Mouse (Mus musculus) ES-CJ7 (cell line): ENCODE measurements around the gene Chga.

Experiments
- DNase-seq: peaks from one replicate; pipeline ENCODE4 v3.0.0; 2011; ENCODE audit warnings: low read depth, low spot score

The Chga gene

DNA sequence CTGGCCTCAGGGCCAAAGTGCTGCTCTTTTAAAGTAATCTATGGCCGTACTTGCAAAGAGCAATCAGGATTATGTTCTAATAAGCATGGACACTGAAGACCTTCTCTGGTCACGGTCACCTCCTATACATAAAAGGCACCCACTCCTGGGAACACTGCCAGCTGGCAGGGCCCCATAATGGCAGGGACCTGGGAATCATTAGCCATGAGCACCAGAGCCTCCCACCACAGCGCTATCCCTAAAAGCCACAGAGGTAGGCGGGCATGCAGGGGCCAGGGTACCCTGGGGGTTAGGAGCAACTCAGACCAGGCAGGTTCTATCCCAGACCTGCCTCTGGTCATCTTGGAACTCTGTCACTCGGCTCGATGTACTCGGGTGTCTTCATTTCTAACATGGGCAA lies 45.0 kb downstream of the Chga start:
- DNase-seq: no peak

- no peak for DNase-seq
Measured at GRCm38 (mm10) chr12:102600345-102600744, 45.6 kb downstream of the Chga start.

- no peak for DNase-seq
Measured at GRCm38 (mm10) chr12:102601847-102602246, 47.1 kb downstream of the Chga start.

DNA sequence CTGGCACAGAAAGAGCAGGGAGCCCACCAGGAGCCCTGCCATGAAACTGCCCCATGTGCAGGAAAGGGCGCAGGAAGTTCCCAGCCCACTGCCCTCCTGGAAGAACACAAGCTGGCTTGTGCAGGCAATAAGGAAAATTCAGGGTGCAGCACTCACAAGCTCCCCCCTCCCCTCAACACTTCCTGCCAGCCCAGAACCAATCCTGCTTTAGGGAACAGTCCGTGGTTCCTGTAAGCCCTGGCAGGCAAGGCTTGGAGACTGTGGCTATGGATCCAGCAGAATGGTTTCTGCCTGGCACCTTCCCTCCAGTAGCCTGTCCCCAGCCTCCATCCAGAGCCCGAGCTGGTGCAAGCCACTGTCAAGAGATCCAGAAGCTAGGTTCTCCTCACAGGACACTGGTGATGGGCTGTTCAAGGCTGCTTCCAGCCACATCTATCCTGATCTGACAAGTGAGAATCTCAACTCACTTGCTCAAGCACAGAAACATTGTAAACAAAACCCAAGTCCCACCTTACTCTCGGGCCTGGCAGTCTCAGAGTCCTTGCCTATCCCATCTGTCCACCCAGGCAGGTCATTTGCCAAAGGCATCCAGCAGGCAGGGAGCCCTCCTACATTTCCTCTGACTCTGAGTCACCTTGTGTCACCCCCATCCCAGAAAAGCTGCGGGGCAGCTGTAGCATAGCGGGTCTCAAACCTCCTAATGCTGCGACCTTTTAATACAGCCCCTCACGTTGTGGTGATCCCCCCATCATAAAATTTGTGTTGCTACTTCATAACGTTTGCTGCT lies 47.7 kb downstream of the Chga start:
- no peak for DNase-seq

DNA sequence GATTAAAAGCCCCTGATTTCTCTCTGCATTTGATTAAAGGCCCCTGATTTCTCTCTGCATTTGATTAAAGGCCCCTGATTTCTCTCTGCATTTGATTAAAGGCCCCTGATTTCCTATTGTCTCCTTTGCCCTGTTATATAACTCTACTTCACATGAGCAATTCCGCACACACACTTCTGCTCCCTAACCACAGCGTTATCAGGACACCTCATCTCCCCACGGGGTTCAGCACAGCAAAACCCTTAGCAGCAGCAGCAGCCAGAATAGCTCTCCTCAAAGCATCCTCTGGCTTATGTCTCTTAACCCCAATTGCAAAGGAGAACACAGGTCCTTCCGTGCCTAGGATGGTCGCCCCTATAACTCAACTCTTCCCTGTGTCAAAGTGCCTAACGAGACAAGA lies 50.8 kb downstream of the Chga start:
- DNase-seq: no peak

DNA sequence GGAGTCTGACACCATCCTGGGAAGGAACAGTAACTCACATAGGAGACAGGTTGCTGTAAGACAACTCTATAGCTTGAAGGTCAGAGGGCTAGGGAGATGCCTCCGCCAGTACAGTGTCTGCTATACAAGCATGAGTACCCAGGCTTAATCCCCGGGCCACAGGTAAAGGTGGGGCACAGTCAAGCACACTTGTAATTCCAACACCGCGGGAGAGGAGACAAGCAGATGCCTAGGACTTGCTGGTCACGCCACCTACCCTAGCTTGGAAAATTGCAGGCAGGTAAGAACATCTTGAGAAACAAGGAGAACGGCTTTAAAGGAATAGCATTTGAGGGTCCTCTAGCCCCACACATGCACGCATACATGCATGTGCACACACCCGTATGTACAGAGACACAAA lies 52.3 kb downstream of the Chga start:
- peak; percentile 23 for DNase-seq

DNA sequence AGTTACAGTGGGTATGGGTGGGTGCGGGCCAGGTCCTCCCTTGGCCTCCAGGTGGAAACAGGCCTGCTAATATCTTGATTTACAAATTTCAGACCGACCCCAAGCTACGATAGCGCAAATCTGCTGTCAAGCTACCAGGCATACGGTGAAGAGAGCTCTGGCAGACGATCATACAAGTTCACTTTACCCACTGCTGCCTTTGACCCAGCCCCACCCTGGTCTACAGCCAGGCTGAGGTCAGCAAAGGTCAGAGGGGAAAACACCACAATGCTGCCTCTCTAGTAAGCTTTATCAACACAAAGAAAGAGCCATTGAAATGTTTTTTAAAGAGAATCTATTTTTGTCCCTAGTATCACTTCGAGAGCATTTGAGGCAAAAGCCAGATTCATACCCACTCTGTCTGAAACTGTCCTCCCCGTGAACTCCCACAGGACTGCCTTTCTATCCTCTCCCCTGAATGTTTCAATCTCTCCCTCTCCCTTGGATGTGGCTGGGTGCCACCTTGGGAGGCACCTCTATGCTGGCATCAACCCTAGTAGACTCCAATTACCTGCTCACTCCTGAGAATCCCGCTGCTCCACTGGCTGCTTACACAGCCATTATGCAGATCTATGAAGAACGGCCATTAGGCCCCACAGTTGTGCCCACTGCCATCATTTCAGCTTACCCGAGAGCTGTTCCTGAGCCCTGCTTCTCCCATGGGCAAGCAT lies 53.2 kb downstream of the Chga start:
- DNase-seq: no peak

GRCm38 (mm10) chr12:102610927-102611326 lies 56.2 kb downstream of the Chga start:
- no peak for DNase-seq

- no peak for DNase-seq
Measured at GRCm38 (mm10) chr12:102612431-102612830, 57.7 kb downstream of the Chga start.

DNA sequence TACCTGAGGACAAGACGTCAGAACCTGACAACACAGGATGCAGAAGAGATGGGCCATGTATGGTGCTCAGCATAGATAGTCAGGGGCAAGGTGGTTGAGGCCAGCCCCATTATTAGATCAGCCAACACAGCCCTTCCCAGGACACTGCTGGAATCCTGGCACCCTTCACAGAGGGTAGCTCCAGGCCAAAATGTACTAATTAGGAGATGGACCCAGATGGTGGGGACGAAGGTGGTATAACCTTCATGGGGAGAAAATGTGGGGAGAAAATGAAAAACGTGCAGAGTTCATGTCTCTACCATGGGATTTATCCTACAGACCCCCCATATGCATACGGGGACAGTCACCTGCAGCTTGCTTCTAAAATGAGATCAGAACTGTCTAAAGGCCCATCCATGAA lies 58.6 kb downstream of the Chga start:
- no peak for DNase-seq
